Mouse (Mus musculus) liver, postnatal 0 days (tissue): ENCODE measurements around the gene H2al1f.
"Not testable (repeated sequence)": the region's sequence is repeated elsewhere in the genome, so short reads cannot be mapped to it uniquely, and the experiment has no call there.

Source experiments
- CTCF ChIP-seq: sonication (generic); IDR thresholded peaks from 2 replicates; pipeline ENCODE4 v1.5.1; 2016; ENCODE audit warnings: antibody characterized with exemption, low read depth
- EP300 ChIP-seq: IDR thresholded peaks from 2 replicates; pipeline ENCODE4 v1.6.1; 2016; ENCODE audit warnings: antibody characterized with exemption, low read depth, mild to moderate bottlenecking

DNA sequence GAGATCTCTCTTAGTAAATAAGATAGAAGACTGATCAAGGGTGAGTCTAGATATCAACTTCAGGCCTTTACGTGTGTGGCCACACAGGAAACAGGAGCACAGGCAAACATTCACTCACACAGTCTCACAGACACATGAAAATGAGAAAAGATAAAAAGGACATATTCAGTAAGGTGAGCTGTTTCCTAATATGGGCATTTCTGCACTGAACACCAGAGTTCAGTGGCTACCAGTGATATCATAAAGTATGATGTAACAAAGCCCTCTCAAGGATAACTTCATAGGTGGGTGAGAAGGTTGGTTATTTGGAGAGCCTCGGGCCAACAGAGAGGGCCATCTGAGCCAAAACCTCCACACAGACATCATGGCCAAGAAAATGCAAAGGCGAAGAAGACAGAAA lies 16.0 kb upstream of the H2al1f start, which contains the start of gene H2al1a:
- TF ChIP-seq CTCF, EP300: not testable (repeated sequence)
